Mouse (Mus musculus) embryonic fibroblast, embryonic 13.5 days (primary cell): ENCODE results near the gene Ptx4.
"Not testable (repeated sequence)": the region's sequence is repeated elsewhere in the genome, so short reads cannot be mapped to it uniquely, and the experiment has no call there.

ENCODE experiments used
- CTCF ChIP-seq: IDR thresholded peaks from 2 replicates; pipeline ENCODE4 v1.5.1; 2011; ENCODE audit warnings: mild to moderate bottlenecking, control low read depth, low read length, moderate library complexity, borderline replicate concordance; ENCODE audit not compliant: insufficient read depth
- POLR2A ChIP-seq: IDR thresholded peaks from 2 replicates; pipeline ENCODE4 v1.6.1; 2011; ENCODE audit warnings: low read depth, mild to moderate bottlenecking, control low read depth, low read length, moderate library complexity

DNA sequence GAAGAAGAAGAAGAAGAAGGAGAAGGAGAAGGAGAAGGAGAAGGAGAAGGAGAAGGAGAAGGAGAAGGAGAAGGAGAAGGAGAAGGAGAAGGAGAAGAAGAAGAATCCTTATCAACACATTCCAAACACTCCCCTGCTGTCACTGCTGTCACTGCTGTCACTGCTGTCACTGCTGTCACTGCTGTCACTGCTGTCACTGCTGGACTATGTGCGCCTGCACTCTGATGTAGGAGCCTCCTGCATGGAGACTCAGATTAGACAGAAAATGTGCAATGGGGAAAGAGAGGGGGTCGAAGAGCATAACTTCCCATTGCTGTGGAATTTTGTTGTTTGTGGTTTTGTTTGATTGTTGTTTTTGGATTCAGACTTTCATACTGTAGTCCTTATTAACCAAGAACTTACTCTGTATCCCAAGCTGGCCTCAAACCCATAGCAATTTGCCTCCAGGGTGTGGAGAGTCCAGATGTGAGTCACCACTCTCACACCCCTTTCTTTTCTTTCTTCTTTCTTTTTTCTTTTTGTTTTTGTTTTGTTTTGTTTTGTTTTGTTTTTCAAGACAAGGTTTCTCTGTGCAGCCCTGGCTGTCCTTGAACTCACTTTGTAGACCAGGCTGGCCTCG lies 5.0 kb downstream of the Ptx4 start:
- TF ChIP-seq CTCF, POLR2A: not testable (repeated sequence)
